21 mouse cellular contexts compared by ENCODE assay signal in genomic region chr16:84172080-84172479, GRCm38 (mm10).
A peak's percentile ranks its signal among the peaks of the same experiment; 100 is the strongest.
DNase-seq lines count a peak whose midpoint lies in the region; ATAC-seq and TF ChIP-seq lines count a peak whose summit lies in the region.
"Had no signal": no experiment of that assay in that cellular context is flagged by ENCODE, and none has a peak within 500 bp of the region (broad histone marks: within the 10 kb centered on the region; RNA-seq: fewer than 3 reads in every experiment).

No protein-coding gene starts in this region.

- no peaks in the 10 kb centered on the region for H3K4me1 ChIP-seq in forebrain, postnatal 0 days (ENCODE audit: insufficient read depth)
- no peaks in the 10 kb centered on the region for H3K4me1 ChIP-seq in forebrain, embryonic 11.5 days (replicated peaks; ENCODE audit: control insufficient read depth, insufficient read depth, low read length)
- H3K4me1 ChIP-seq in thymus, adult 2 months (replicated peaks; ENCODE audit: control insufficient read depth, insufficient read depth, low read length), result no peaks in the 10 kb centered on the region
- H3K4me1 ChIP-seq: embryonic facial prominence, embryonic 12.5 days; forebrain, embryonic 15.5 days; heart, embryonic 15.5 days; hindbrain, embryonic 10.5 days had no signal

- H3K4me3 ChIP-seq in forebrain, postnatal 0 days (ENCODE audit: low read depth, low read length), result no peak overlapping the region
- no peak overlapping the region for H3K4me3 ChIP-seq in forebrain, embryonic 11.5 days (ENCODE audit: low read depth, low read length)
- no peak overlapping the region for H3K4me3 ChIP-seq in thymus, adult 2 months (ENCODE audit: control insufficient read depth, insufficient read depth, low read length)
- H3K4me3 ChIP-seq: embryonic facial prominence, embryonic 12.5 days; forebrain, embryonic 15.5 days; heart, adult 2 months; heart, embryonic 15.5 days; hindbrain, embryonic 10.5 days had no signal

- no peak overlapping the region for H3K9ac ChIP-seq in forebrain, postnatal 0 days
- H3K9ac ChIP-seq in forebrain, embryonic 11.5 days (ENCODE audit: low read length), result no peak overlapping the region
- H3K9ac ChIP-seq: embryonic facial prominence, embryonic 12.5 days; forebrain, embryonic 15.5 days; heart, embryonic 15.5 days; hindbrain, embryonic 14.5 days had no signal

- no peaks in the 10 kb centered on the region for H3K9me3 ChIP-seq in forebrain, postnatal 0 days (ENCODE audit: low read length)
- H3K9me3 ChIP-seq in forebrain, embryonic 11.5 days (ENCODE audit: control insufficient read depth, low read length), result no peaks in the 10 kb centered on the region
- H3K9me3 ChIP-seq: embryonic facial prominence, embryonic 12.5 days; forebrain, embryonic 15.5 days; heart, embryonic 15.5 days; hindbrain, embryonic 10.5 days had no signal

- 42% methylated on average over 1 of the region's 1 CpGs for WGBS in forebrain, postnatal 0 days
- 55% methylated on average over 1 of the region's 1 CpGs for WGBS in forebrain, embryonic 11.5 days
- WGBS in thymus, adult 2 months, result 84% methylated on average over 1 of the region's 1 CpGs

- no peak overlapping the region for H3K27ac ChIP-seq in forebrain, postnatal 0 days (ENCODE audit: low read depth, low read length)
- no peak overlapping the region for H3K27ac ChIP-seq in forebrain, embryonic 11.5 days (ENCODE audit: low read depth, low read length)
- no peak overlapping the region for H3K27ac ChIP-seq in thymus, adult 2 months (ENCODE audit: control insufficient read depth, insufficient read depth, low read length)
- H3K27ac ChIP-seq: embryonic facial prominence, embryonic 12.5 days; forebrain, embryonic 15.5 days; heart, adult 2 months; heart, embryonic 15.5 days; hindbrain, embryonic 10.5 days; hindbrain, embryonic 14.5 days had no signal

- no peak for TF ChIP-seq CTCF in forebrain, postnatal 0 days (IDR thresholded peaks at IDR 0.05; ENCODE audit: low read depth)
- TF ChIP-seq CTCF in thymus, adult 2 months (IDR thresholded peaks at IDR 0.05; ENCODE audit: borderline replicate concordance, control insufficient read depth, extremely low read depth, insufficient read depth, low read length, poor library complexity), result no peak

- H3K27me3 ChIP-seq in forebrain, postnatal 0 days (ENCODE audit: insufficient read depth, low read length), result no peaks in the 10 kb centered on the region
- H3K27me3 ChIP-seq in forebrain, embryonic 11.5 days (ENCODE audit: control insufficient read depth, insufficient read depth, low read length), result no peaks in the 10 kb centered on the region
- no peaks in the 10 kb centered on the region for H3K27me3 ChIP-seq in thymus, adult 2 months (ENCODE audit: control insufficient read depth, insufficient read depth, low read length)
- H3K27me3 ChIP-seq: CH12.LX; embryonic facial prominence, embryonic 12.5 days; forebrain, embryonic 15.5 days; heart, embryonic 15.5 days; Patski had no signal

- peak; percentile 30 for DNase-seq in forebrain, postnatal 0 days
- DNase-seq in forebrain, embryonic 11.5 days (ENCODE audit: low spot score), result no peak
- peak; percentile 21 for DNase-seq in brain, adult 2 months (ENCODE audit: low read depth, low spot score)
- DNase-seq in brain, embryonic 18.5 days (ENCODE audit: low read depth, low spot score), result peak; percentile 26
- peak; percentile 12 for DNase-seq in telencephalon, adult 2 months (ENCODE audit: low read depth, low spot score)
- no peak for DNase-seq in thymus, adult 2 months
- DNase-seq: adrenal gland, postnatal 14 days; cerebellum, adult 11-12 months; cerebellum, adult 9-10 months; cerebellum, postnatal 25 days; gastrocnemius, postnatal 14 days; heart, adult 2 months had no signal

- H3K36me3 ChIP-seq in forebrain, postnatal 0 days (ENCODE audit: insufficient read depth), result no peaks in the 10 kb centered on the region
- no peaks in the 10 kb centered on the region for H3K36me3 ChIP-seq in forebrain, embryonic 11.5 days (ENCODE audit: control insufficient read depth, insufficient read depth, low read length)
- H3K36me3 ChIP-seq in thymus, adult 2 months (ENCODE audit: control insufficient read depth, insufficient read depth, low read length), result no peaks in the 10 kb centered on the region
- H3K36me3 ChIP-seq: embryonic facial prominence, embryonic 12.5 days; forebrain, embryonic 15.5 days; heart, embryonic 15.5 days; hindbrain, embryonic 10.5 days had no signal

- no peak for TF ChIP-seq POLR2A in thymus, adult 2 months (IDR thresholded peaks at IDR 0.05; ENCODE audit: control insufficient read depth, extremely low read depth, insufficient read depth, low read length, poor library complexity)

- H3K4me2 ChIP-seq in forebrain, postnatal 0 days (ENCODE audit: low read depth), result no peak overlapping the region
- no peak overlapping the region for H3K4me2 ChIP-seq in forebrain, embryonic 11.5 days (ENCODE audit: low read depth, low read length, severe bottlenecking)
- H3K4me2 ChIP-seq: embryonic facial prominence, embryonic 12.5 days; forebrain, embryonic 15.5 days; heart, embryonic 11.5 days; heart, embryonic 15.5 days; hindbrain, embryonic 14.5 days had no signal

- no peak; the same call in 1 of the 2 replicates for ATAC-seq in forebrain, postnatal 0 days
- no peak for ATAC-seq in forebrain, embryonic 11.5 days (replicated peaks; ENCODE audit: low FRiP score)
- ATAC-seq: activated CD4-positive, CD25-positive, alpha-beta regulatory T cell, adult 4 months; forebrain, embryonic 15.5 days; Patski had no signal

Comparison
In these comparisons a context has a peak if more than half of its experiments do, and no peak if none do; other contexts are left out.
1. DNase-seq: peak in forebrain, postnatal 0 days (single experiment), brain, adult 2 months (single experiment), brain, embryonic 18.5 days (single experiment) and telencephalon, adult 2 months (single experiment); none in forebrain, embryonic 11.5 days (single experiment) and thymus, adult 2 months (single experiment).